In genomic region chrX:139424307-139424706, GRCm38 (mm10) we compare ENCODE assay signal across 9 mouse cellular contexts. TPM values are rescaled to one million over a fixed set of nuclear protein-coding genes. Genes with fewer than 3 reads are reported as not detected.
DNase-seq lines count a peak whose midpoint lies in the region; ATAC-seq and TF ChIP-seq lines count a peak whose summit lies in the region.
"Had no signal": no experiment of that assay in that cellular context is flagged by ENCODE, and none has a peak within 500 bp of the region (broad histone marks: within the 10 kb centered on the region; RNA-seq: fewer than 3 reads in every experiment).

No protein-coding gene starts in this region.

- TF ChIP-seq POLR2A in bone marrow macrophage, adult 2 months (IDR thresholded peaks at IDR 0.05; ENCODE audit: borderline replicate concordance, low read depth, low read length): no peak
- no peak for TF ChIP-seq POLR2A in small intestine, adult 2 months (IDR thresholded peaks at IDR 0.05; ENCODE audit: low read depth, low read length)

- H3K4me3 ChIP-seq in hindbrain, embryonic 11.5 days (ENCODE audit: low read depth, low read length): no peak overlapping the region
- no peak overlapping the region for H3K4me3 ChIP-seq in hindbrain, embryonic 13.5 days
- no peak overlapping the region for H3K4me3 ChIP-seq in bone marrow macrophage, adult 2 months (ENCODE audit: insufficient read depth, low read length)
- H3K4me3 ChIP-seq in small intestine, adult 2 months (ENCODE audit: low read depth, low read length): no peak overlapping the region

- no peak for ATAC-seq in hindbrain, embryonic 11.5 days (ENCODE audit: low FRiP score)
- no peak for ATAC-seq in hindbrain, embryonic 13.5 days (ENCODE audit: low FRiP score)
- ATAC-seq in frontal cortex, adult (ENCODE audit: low TSS enrichment): no peak

- DNase-seq in hindbrain, embryonic 11.5 days (ENCODE audit: low spot score): peak; percentile 0
- peak; percentile 5 for DNase-seq in retina, embryonic 14.5 days (ENCODE audit: low spot score)
- DNase-seq in retina, postnatal 1 day: no peak
- DNase-seq in gastrocnemius, postnatal 10 days: no peak
- DNase-seq: adrenal gland, adult 8-10 months had no signal

- H3K9ac ChIP-seq in hindbrain, embryonic 11.5 days (ENCODE audit: low read depth, low read length): no peak overlapping the region
- H3K9ac ChIP-seq in hindbrain, embryonic 13.5 days: no peak overlapping the region

- WGBS in hindbrain, embryonic 11.5 days: 83% methylated on average over 1 of the region's 1 CpGs
- 93% methylated on average over 1 of the region's 1 CpGs for WGBS in hindbrain, embryonic 13.5 days
- 90% methylated on average over 1 of the region's 1 CpGs for WGBS in small intestine, adult 2 months

- no peak overlapping the region for H3K27ac ChIP-seq in hindbrain, embryonic 11.5 days (ENCODE audit: low read depth, low read length)
- H3K27ac ChIP-seq in hindbrain, embryonic 13.5 days: no peak overlapping the region
- no peak overlapping the region for H3K27ac ChIP-seq in bone marrow macrophage, adult 2 months (ENCODE audit: insufficient read depth, low read depth, low read length)
- H3K27ac ChIP-seq in small intestine, adult 2 months (ENCODE audit: insufficient read depth, low read depth, low read length): no peak overlapping the region

- no peak overlapping the region for H3K4me2 ChIP-seq in hindbrain, embryonic 11.5 days (replicated peaks; ENCODE audit: low read depth, low read length)
- H3K4me2 ChIP-seq in hindbrain, embryonic 13.5 days: no peak overlapping the region

- H3K9me3 ChIP-seq in hindbrain, embryonic 11.5 days (ENCODE audit: control insufficient read depth, low read length): no peaks in the 10 kb centered on the region
- H3K9me3 ChIP-seq in hindbrain, embryonic 13.5 days: no peaks in the 10 kb centered on the region

- H3K4me1 ChIP-seq in hindbrain, embryonic 11.5 days (replicated peaks; ENCODE audit: control insufficient read depth, insufficient read depth, low read length): no peaks in the 10 kb centered on the region
- H3K4me1 ChIP-seq in hindbrain, embryonic 13.5 days (replicated peaks): no peaks in the 10 kb centered on the region
- no peaks in the 10 kb centered on the region for H3K4me1 ChIP-seq in bone marrow macrophage, adult 2 months (ENCODE audit: control insufficient read depth, insufficient read depth, low read length)
- no peaks in the 10 kb centered on the region for H3K4me1 ChIP-seq in small intestine, adult 2 months (ENCODE audit: control insufficient read depth, insufficient read depth, insufficient read length, low read length)

- TF ChIP-seq CTCF in bone marrow macrophage, adult 2 months (IDR thresholded peaks at IDR 0.05; ENCODE audit: low read depth, low read length): 0 out of 2 replicates have a peak, but pooled peaks have one; percentile 14
- TF ChIP-seq CTCF in small intestine, adult 2 months (IDR thresholded peaks at IDR 0.05; ENCODE audit: extremely low read depth, insufficient read length, insufficient replicate concordance, low read depth, low read length): peak; percentile 30; the same call in 1 of the 2 replicates

- no peaks in the 10 kb centered on the region for H3K36me3 ChIP-seq in hindbrain, embryonic 11.5 days (ENCODE audit: control insufficient read depth, insufficient read depth, low read length)
- H3K36me3 ChIP-seq in hindbrain, embryonic 13.5 days: no peaks in the 10 kb centered on the region
- H3K36me3 ChIP-seq in small intestine, adult 2 months (ENCODE audit: control insufficient read depth, insufficient read depth, low read length): no peaks in the 10 kb centered on the region

- H3K27me3 ChIP-seq in hindbrain, embryonic 11.5 days (ENCODE audit: control insufficient read depth, insufficient read depth, low read length): no peaks in the 10 kb centered on the region
- no peaks in the 10 kb centered on the region for H3K27me3 ChIP-seq in hindbrain, embryonic 13.5 days
- H3K27me3 ChIP-seq in small intestine, adult 2 months (ENCODE audit: control insufficient read depth, insufficient read depth, low read length): no peaks in the 10 kb centered on the region

RNA-seq across cellular contexts. Expression of gene D330045A20Rik, which starts 55.9 kb away (rescaled TPM):
- 2.4 and 2.8 TPM in 2 replicates for polyA plus RNA-seq in hindbrain, embryonic 11.5 days (2014; fragmentation: Nextera tagmentation; extraction: Ambion mirVana)
- 0.68 and 0.87 TPM in 2 replicates for polyA plus RNA-seq in hindbrain, embryonic 13.5 days (2015; fragmentation: Nextera tagmentation; extraction: Ambion mirVana)
- 4.7 and 6.1 TPM in 2 replicates for polyA plus RNA-seq in bone marrow macrophage, adult 2 months (2012; ENCODE audit: insufficient read depth, insufficient read length, missing spikeins)
- 0.03 TPM in 2 replicates for polyA plus RNA-seq in small intestine, adult 2 months (2012; rRNA removed)
- under 1 TPM; 0.09 to 0.59 TPM for total RNA-seq in gastrocnemius, postnatal 10 days (2021)

Comparison
In these comparisons a context has a peak if more than half of its experiments do, and no peak if none do; other contexts are left out.
1. DNase-seq: peak in hindbrain, embryonic 11.5 days (single experiment) and retina, embryonic 14.5 days (single experiment); none in retina, postnatal 1 day (single experiment) and gastrocnemius, postnatal 10 days (single experiment).